Mouse (Mus musculus): ENCODE data around the gene Arap2.

DNA sequence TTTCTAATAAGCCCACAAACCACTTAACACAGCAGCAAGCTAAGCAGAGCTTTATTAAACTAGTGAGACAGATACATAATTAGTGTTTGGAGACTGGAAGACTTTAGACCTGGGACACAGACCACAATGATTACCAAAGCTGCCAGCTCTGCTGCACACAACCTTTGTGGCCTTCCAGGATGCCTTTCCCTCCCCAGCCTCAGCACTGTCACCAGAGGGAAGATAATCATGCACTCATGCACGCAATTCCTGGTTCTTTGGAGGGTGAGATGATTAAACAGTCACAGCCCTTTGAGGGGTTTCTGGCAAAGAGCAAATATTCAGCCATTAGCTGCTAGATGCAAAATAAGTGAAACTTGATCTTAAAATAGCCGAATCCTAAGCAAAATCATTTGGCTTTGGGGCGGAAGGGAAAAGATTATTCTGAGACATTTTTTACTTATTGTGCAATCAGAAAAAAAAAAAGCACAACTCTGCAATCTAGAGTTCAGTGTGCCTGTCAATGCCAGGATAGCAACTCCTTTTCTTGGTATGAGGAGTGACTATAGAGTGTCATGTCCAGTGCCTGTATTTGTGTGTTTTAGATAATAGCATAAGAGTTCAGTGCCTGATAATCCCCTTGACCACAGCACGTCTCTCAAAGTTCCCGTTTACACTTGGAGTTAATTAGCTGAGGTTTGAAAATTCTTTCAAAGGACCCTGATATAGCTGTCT, 5.0 kb downstream of the Arap2 start:
- TF ChIP-seq CTCF (IDR thresholded peaks at IDR 0.05; ENCODE audit: control insufficient read depth, insufficient read depth, insufficient replicate concordance, low read depth, low read length) (no peak), POLR2A (IDR thresholded peaks at IDR 0.05; ENCODE audit: control insufficient read depth, low read depth, low read length) (no peak)

Measured in testis, adult 2 months (tissue).